Mouse (Mus musculus): ENCODE data around the gene Olfr671.
"Not testable (repeated sequence)": the region's sequence is repeated elsewhere in the genome, so short reads cannot be mapped to it uniquely, and the experiment has no call there.

Olfr671 gene

GRCm38 (mm10) chr7:104979026-104979425 lies at the start of gene Olfr671:
Gene Olfr671, minus strand, starts transcription at chr7:104979126.
- DNase-seq (ENCODE audit: low read depth, low spot score) = no peak

- DNase-seq (ENCODE audit: low read depth, low spot score) = no peak
Observed at GRCm38 (mm10) chr7:105028360-105028759, 49.4 kb upstream of the Olfr671 start, which contains the start of gene Olfr675. Gene Olfr675, minus strand, starts transcription at chr7:105028460.

GRCm38 (mm10) chr7:105022530-105022929 lies 43.6 kb upstream of the Olfr671 start:
- DNase-seq (ENCODE audit: low read depth, low spot score) = no peak

- DNase-seq (ENCODE audit: low read depth, low spot score) = no peak
Observed at GRCm38 (mm10) chr7:105001929-105002328, 23.0 kb upstream of the Olfr671 start, which contains the start of gene Olfr672. Gene Olfr672, minus strand, starts transcription at chr7:105002029.

- not testable (repeated sequence) for DNase-seq (ENCODE audit: low read depth, low spot score)
Observed at GRCm38 (mm10) chr7:104972507-104972906, 6.4 kb downstream of the Olfr671 start.

- DNase-seq (ENCODE audit: low read depth, low spot score) = no peak
Observed at GRCm38 (mm10) chr7:104962520-104962919, 16.4 kb downstream of the Olfr671 start, which contains the start of gene Olfr670. Gene Olfr670, minus strand, starts transcription at chr7:104962620.

GRCm38 (mm10) chr7:104950234-104950633 lies 28.7 kb downstream of the Olfr671 start:
- not testable (repeated sequence) for DNase-seq (ENCODE audit: low read depth, low spot score)

GRCm38 (mm10) chr7:104933940-104934339 lies 45.0 kb downstream of the Olfr671 start, which contains the start of gene Olfr669:
Gene Olfr669, plus strand, starts transcription at chr7:104934240.
- DNase-seq (ENCODE audit: low read depth, low spot score) = no peak

- no peak for DNase-seq (ENCODE audit: low read depth, low spot score)
Observed at GRCm38 (mm10) chr7:104927957-104928356, 51.0 kb downstream of the Olfr671 start, which contains the start of gene Olfr668. Gene Olfr668, minus strand, starts transcription at chr7:104928057.
